Mouse (Mus musculus) mouse embryonic stem cell (cell line): ENCODE data around the gene Rgs3.

Experiments used
- in situ Hi-C, 2 experiments: fragments of 300-500 bp; cut with MboI; formaldehyde crosslinking; loops; 1 replicate in 1 of 2; 3 replicates in 1 of 2; pipeline ENCODE4 v1.14.3; 2019 to 2020; ENCODE audit warnings: low sequenced_read_pairs in 2 of 2, low pct_unique_long_range_greater_than_20kb in 1 of 2, mixed read lengths in 1 of 2; ENCODE audit not compliant: unreplicated experiment in 1 of 2

Gene Rgs3

DNA sequence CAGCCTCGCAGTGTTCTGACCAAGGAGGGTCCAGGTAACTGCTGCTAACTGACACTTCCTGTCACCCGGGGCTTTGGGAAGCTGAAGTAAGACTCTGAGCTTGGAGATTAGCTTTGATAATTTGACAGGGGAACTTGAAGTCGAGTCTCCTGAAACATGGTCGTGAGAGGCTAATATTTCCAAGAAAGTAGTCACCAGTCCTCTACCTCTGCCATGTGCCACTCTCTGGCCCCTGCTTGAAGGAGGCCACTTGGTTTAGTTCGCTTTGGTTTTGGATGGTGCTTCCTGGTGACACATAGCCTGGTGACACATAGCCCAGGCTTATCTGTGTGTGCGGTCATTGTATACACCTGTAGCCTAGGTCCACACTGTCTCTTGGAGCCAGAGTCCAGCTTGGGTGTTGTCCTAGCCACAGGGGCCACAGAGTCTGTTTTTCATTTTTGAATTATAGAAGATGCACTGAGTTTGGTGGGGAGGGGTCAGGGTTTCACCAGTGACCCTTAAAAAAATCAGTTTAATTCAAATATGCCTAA lies at the start of gene Rgs3:
TSS of gene Rgs3 (plus strand) at position 51 of the 533 bp plus-strand sequence.
- in situ Hi-C loops: loop anchor here (5.0 to 25.0 kb wide), 4 partner anchors 127 to 207 kb away; no protein-coding TSS in a partner anchor

DNA sequence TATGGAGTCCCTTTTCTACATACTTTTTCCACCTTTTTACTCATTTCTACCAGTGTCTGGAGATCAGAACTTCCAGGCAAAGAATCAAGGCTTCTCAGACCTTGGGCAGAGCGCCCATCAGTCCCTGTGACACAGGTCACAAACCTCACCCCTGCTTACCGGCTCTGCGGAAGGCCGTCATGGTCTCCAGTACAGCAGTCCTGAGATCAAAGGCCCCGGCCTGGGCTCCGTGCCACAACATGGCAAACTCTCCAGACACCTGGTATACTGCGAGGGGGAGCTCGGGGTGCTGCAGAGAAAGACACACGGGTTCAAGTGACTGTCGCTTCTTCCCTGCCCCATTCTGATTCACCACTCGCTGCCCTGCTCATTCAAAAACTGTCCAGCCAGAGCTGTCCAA lies 49.7 kb upstream of the Rgs3 start:
- in situ Hi-C loops: no loop called here

DNA sequence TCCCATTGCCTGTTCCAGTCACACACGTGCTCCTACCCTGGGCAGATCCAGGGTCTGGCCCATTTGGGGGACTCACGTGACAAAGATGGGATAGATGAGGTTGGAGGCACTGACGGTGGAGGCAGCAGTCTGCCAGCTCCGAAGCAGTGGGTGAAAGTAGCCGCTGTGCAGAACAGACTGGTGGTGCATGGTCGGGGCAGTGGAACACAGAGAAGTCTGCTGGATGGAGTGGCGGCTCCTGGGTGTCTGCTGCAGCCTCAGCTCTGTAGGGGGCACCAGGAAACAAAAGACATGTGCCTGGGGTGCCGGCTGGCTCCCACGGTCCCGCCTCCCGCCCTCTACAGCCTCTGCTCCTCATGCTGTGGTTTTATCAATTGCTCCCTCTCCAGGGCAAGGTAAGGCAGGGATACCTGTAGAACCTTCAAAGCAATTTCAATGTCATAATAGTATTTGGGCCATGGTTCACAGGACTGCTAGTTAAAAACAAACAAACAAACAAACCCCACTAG lies 45.6 kb upstream of the Rgs3 start:
- in situ Hi-C loops: no loop called here

DNA sequence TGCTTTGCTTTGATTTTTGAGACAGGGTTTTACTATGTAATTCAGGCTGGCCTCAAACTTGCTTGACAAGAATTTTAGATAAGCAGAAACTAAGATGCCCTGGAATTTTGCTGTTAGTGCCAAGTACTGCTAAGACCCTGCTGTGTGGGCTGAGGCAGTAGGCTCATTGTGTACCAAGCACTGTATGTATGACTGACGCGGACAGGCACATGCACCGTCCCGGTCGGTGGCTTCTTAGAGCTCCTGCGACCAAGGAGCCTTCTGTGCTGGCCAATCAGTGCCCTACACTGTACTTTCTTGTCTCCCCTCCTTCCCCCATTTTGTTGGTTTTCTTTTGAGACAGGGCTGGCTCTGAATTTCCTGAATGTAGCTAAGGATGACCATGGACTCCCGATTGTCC lies 44.7 kb upstream of the Rgs3 start:
- in situ Hi-C loops: no loop called here

DNA sequence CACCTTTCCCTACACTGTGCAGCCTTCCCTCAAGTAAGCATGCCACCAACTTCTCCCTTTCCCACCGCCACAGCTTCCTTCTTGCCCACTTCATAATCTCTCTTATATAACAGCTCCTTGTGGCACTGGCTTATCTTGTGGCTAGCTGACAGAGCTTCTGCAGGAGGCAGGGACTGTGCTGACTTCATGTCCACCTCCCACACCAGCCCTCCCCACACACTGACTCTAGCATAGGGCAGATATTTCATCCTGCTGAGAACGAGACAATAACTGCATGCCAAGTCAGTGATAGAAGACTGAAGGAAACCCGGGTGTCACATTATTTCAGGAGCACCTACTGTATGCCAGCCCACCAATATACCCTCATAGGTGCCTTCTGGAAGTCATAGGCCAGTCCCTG lies 44.2 kb upstream of the Rgs3 start:
- in situ Hi-C loops: no loop called here

DNA sequence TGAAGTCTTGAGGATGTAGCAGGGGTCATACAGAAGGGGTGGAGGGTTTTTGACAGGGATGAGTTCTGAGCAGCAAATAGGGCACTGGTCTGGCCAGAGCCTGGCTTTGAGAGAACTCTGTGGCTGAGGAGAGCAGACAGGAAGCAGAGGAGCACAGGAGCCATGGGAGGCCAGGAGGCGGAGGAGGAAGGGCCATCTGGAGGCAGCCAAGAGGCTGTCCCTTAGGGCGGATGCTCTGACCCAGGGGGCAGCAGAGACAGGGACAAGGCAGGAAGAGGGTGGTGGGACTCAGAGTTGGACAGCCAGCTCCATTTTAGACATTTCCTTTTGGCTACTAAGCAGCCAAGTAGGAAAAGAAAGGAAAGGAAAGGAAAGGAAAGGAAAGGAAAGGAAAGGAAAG lies 43.6 kb upstream of the Rgs3 start:
- in situ Hi-C loops: no loop called here

DNA sequence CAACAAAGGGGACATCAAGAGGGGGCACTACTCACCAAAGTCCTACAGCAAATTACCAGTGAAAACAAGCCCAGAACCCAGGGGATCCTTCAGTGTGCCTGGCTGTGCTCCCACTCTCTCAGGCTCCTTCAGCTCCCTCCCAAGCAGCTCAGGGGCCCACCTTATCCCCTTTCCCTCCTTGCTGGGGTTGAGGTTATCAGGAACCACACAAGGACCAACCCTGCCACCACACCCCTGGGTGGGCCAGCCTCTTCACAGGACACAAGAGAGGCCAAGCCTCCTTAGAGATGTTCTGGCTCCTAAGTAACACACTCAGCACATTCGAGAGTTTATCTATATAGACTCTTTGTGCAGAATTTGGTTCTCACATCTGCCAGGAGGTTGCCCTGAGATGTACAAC lies 43.1 kb upstream of the Rgs3 start:
- in situ Hi-C loops: no loop called here

DNA sequence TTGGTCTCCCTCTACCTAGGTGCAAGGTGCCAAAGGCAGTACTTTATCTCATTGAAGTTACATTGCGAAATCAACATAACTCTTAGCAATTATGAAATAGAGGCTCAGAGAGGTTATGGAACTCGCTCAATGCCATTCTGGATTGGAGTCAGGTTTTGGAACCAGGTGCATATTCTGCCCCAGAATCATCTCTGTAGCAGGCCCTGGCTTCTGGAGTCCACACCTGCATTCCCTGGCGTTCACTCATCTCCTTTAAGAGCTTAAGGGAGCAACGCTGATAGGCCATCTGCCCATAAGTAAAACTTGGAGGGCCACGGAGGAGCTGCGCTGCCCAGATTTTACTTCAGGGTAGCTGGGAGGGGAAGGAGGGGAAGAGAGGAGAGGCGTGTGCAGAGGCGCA lies 42.6 kb upstream of the Rgs3 start:
- in situ Hi-C loops: no loop called here

DNA sequence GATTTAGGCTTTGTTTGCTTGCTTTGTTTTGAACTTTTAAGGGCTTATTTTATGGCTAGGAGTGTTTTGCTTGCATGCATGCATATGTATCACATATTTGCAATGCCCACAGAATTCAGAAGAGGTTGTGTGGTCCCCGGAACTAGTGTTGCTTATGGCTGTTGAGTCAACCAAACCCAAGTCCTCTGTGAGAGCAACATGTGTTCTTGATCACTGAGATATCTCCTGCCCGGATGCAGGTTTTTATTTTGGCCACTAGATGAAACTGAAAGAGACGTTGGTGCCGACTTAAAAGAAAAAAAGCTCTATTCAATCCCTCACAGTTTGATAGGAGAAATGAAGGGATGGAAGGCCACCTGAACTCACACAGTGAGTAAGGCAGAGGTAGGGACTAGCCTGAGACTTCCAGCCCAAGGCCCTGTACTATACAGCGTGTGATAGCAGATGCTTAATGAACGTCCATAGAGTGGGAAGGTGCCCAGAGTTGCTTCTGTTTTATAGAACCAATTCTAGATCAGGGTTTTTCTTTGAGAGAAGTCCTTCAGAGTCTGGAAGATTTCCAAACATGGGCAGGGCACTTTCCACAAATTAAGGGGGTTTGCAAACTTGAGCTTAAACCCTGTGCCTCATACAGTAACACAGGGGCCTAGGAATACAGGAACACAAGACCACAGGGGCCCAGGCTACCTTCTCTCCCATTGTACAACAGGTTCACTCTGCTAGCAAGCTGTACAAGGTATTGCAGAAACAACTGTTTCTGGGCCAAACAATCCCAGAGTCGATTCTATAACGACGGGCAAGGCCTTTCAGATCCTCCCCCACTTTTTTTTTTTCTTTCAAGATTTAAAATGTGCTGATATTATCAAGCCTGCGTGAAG lies 41.9 kb upstream of the Rgs3 start:
- in situ Hi-C loops: no loop called here

DNA sequence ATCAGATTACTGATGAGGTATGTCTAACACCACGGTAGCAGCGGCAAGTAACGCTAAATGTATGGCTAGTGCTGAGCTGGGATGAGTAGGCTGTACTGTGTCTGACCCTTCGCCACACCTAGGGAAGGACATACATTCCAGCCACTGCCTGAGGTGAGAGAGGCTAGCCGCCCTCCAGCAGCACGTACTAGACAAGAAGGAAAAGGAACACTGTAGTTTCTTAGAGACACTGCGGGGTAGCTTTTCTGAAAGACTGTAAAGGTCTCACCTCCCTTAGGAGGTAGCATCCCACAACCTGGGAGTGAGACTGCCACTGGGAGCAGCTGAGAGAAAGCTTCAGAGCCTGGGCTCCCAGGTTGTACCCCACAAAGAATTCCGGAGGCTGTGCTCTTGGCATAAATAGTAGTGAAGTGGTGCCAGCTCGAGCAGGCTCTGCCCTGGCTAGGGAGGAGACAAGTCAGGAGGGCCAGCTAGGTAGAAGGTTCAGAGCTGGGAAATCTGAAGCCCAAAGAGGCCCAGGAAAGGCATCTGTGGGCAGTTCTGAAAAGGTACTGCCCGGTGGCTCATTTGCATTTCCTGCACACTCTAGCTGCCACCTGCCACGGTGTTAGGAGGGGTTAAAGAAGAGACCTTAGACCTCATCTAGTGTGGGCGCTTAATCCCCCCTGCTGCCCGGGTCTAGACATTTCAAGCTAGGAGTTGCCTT lies 41.1 kb upstream of the Rgs3 start:
- in situ Hi-C loops: no loop called here

DNA sequence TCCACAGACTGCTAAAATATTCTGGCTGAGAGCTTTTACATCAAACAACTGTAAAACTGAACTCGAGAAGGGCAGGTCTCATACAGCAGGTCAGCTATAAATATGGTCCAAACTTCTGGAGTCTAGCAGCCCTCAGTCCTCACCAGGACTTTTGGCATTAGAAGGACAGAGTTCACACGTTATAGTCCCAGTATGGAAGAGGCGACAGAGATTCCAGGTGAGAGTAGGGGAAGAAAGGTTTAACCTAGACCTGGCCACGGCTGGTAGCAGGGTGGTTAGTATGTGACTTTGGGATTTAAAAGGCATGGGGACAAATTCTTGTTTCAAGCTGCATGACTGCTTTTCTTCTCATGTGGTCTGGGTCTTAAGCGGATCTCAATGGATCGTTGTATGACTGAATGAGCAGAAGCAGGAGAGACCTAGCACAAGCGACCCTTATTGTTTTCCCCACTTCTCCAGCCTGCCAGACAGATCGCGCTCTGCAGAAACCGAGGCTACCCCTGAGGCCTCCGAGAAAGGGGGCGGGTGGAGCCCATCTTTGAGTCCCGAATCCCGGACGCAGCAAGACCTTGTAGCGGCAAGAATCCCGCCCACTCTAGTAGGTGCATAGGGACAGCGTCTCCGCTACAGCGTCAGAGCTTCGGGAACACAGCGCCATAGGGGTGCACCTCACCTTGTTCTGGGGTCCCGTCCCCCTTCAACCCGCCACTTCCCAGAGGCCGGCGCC lies 40.4 kb upstream of the Rgs3 start:
- in situ Hi-C loops: no loop called here

DNA sequence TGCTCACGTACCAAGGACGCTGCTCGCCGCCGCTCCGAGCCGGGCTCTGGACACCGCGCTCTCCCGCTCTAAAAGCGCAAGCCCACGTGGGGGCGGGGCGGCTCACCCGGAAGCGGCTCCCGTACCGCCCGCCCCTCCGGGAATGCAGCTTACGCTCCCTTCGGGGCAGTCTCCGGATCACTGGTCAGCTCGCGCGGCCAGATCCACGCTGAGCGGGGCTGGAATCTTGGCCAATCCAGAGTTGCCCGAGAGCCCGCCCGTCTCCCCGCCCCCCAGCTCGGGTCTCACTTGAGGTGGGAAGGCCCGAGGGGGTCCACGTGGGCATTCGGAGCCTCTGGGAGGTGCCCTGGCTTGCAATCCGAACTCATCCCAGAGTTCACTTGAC lies 39.8 kb upstream of the Rgs3 start, which contains the start of gene Alad:
TSS of gene Alad (minus strand) at position 70 of the 385 bp plus-strand sequence.
- in situ Hi-C loops: no loop called here

DNA sequence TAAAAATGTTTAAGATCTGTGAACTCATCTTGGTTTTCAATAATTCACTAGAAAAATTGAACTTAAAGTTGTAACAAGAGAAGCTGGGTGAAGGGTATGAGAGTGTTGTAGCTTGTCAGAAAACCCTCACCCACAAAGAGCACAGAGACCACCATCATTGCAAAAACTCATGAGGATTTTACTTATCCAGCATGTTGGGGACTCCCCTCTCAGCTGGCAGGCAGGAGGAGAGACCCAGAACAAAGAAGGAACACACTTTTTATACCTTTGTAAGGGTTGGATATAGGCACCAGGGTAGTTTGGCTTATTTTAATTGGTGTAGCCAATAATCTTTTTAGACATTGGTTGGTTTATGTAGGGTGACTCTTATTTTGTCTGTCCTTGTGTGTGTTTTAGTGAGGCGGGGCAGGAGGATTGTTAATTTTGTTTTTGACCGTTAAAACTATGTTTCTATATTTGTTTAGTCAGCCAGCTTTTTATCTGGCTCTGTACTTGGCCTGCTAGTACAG lies 38.7 kb upstream of the Rgs3 start:
- in situ Hi-C loops: no loop called here

DNA sequence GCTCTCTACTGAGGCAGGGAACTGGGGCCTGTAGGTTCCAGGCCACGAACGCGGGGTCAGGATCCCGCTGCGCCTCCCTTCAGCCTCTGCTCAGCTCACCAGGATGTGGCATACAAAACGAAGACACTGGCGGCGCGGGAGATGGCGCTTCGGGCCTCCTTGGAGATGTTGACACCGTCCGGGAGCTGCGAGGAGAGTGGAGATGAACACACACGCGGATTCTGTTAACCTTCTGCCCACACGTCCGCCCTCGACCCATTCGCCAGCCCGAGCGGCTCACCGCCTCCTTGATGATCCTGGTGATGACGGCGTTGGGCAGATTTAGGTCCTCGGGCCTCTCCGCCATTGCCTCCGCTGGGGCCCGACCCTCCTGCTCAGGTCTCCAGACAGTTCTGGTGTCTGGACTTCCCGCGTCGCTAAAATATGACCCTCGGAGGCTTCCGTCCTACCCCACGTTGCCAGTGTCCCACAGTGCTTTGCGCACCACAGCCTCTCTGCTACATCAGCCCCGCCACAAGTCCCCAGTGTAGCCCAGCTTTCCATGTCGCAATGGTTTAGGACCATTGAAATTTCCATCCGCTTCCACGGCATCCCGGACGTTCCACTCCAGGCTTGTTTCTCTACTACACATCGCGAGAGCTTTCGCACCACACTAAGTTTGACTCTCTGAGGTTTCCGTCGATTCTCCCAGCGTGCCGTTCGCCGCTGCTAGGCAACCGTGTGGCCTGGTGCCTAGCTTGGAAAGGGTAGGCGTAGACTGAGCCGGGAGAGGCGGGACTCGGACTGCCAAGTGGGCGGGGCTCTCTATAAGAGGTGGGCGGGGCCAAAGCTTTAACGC lies 34.8 kb upstream of the Rgs3 start, which contains the start of the genes Pole3 and 4933430I17Rik:
TSS of gene Pole3 (minus strand) at position 418 of the 838 bp plus-strand sequence.
TSS of gene 4933430I17Rik (plus strand) at position 719 of the 838 bp plus-strand sequence.
- in situ Hi-C loops: no loop called here

DNA sequence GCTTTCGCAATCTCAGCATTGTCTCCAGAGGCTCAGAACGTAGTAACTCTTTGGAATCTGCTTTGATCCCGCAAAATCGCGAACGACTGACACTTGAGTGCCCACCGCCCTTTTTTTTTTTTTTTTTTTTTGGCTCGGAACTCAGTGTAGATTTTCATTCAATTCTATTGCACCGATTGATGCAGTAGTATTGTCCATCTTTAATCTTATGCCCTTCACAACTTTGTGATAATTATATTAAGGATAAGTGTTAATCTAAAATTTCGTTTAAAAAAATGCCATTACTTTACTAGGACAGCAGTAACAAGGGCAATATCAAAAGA lies 34.2 kb upstream of the Rgs3 start:
- in situ Hi-C loops: no loop called here

DNA sequence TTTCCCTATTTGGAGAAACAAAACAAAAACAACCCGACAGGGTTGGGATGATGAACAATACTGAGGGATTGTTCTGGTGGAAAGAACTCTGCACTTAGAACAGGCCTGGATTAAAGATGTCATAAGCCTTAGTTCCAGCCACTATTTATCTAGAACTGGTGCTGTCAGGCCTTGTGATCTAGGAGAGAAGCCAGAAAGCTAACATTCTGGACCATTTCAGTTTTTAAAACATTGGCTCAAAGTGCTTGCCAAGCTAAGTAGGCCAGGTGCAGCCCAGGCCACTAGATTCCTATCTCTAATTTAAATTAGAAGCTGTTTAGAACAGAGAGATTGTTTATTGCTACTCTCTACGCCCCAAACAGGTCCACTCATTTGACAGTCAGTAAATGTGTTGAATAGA lies 33.4 kb upstream of the Rgs3 start:
- in situ Hi-C loops: no loop called here

DNA sequence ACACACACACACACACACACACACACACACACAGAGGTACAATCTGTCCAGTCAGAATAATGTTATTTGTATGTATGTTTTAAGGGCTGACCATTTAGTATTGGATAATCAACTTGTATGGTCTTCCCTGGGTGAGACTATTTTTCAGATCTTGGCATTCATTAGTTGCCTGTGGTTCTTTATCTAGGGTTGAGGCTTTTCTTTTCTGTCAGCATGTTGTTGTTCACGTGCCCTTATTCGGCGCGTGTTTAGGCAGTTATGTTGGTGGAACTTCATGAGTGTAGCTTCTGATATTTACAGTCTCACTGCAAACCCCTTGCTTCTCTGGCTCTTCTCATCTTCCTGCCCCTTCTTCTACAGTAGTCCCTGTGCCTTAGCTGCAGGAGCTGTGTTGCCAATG lies 32.0 kb upstream of the Rgs3 start:
- in situ Hi-C loops: no loop called here

DNA sequence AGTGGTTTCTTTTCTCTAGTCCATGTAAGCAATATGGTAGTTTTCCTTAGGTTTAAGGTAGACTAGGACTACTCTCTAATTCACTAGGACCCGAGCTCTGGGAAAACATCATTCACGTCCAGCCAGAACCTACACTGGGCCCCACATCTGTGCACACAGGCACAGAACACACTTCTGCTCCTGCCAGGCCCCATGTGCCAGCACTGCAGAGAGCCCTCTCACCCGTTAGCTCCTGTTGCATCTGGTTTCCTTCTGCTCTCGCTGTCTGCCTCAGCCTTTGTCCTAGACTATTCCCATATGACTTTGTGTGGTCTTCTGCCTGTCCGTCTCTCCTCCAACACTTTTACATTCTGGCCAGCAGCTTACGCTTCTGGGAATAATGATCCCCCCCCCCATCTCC lies 25.9 kb upstream of the Rgs3 start:
- in situ Hi-C loops: no loop called here
